Mouse (Mus musculus) common myeloid progenitor, adult 5-6 weeks (primary cell): Measurements from ENCODE around the gene 3110082I17Rik. TPM values are rescaled to one million over a fixed set of nuclear protein-coding genes. Genes with fewer than 3 reads are reported as not detected.
A peak's percentile ranks its signal among the peaks of the same experiment; 100 is the strongest.
"Not testable (repeated sequence)": the region's sequence is repeated elsewhere in the genome, so short reads cannot be mapped to it uniquely, and the experiment has no call there.

ENCODE experiments used
- ATAC-seq: replicated peaks from 2 replicates; pipeline ENCODE4 v1.8.0; 2016; ENCODE audit warnings: low read depth, mild to moderate bottlenecking, moderate TSS enrichment, inconsistent platforms; ENCODE audit not compliant: poor library complexity, severe bottlenecking
- total RNA-seq: library from RNA; stranded (forward); fragments of 200-1000, 187-1606 nt; gene quantifications from 2 replicates; pipeline ENCODE4 v1.2.3, GENCODE M21; 2017

The 3110082I17Rik gene
- total RNA-seq, 1 experiment from 2014 or later = 55.0 TPM

GRCm38 (mm10) chr5:139399991-139400390 lies 60.3 kb downstream of the 3110082I17Rik start:
- no peak for ATAC-seq

- 0 out of 2 replicates have a peak, but pooled peaks have one; percentile 1 for ATAC-seq
Measured at GRCm38 (mm10) chr5:139398786-139399185, 61.5 kb downstream of the 3110082I17Rik start.

GRCm38 (mm10) chr5:139397959-139398753 lies 62.2 kb downstream of the 3110082I17Rik start:
- peak; percentile 87 for ATAC-seq

DNA sequence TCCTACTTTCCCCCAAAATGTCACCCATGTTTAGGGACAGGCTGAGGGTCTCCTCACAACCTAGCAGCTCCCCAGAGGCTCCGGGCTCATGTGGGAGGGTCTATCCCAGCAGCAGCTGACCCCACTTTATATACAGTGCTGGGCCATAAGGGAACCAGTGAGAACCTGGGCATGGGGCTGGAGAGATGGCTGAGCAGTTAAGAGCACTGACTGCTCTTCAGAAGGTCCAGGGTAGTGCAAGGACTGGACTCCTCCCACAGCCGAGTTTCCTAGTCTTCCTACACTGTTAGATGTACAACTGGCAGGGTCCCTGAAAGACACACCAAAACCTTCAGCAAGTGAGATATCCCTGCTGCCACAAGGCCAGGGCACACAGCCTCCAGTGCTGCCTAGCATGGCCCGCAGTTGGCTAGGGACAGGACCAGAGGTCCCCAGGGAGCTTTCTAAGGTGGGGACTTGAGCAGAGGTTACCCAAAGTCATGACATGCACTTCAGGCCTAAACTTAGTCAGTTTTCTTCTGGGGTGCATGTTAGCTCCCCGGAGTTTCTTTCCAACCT lies 62.9 kb downstream of the 3110082I17Rik start:
- ATAC-seq = no peak

DNA sequence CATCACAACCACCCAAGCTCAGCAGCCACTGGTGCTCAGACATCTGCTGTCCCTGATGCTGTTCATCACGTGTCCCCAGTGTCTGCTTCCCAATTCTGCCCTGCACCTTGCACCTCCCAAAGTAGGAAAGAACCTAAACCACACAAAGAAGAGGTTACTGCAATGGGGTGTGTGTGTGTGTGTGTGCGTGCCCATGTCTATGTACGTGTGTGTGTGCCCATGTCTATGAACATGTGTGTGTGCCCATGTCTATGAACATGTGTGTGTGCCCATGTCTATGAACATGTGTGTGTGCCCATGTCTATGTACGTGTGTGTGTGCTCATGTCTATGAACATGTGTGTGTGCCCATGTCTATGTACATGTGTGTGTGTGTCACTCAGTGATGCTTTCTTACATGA lies 64.8 kb downstream of the 3110082I17Rik start:
- ATAC-seq = no peak

GRCm38 (mm10) chr5:139394399-139394798 lies 65.9 kb downstream of the 3110082I17Rik start:
- no peak for ATAC-seq

- no peak for ATAC-seq
Measured at GRCm38 (mm10) chr5:139393197-139393588, 67.1 kb downstream of the 3110082I17Rik start.

DNA sequence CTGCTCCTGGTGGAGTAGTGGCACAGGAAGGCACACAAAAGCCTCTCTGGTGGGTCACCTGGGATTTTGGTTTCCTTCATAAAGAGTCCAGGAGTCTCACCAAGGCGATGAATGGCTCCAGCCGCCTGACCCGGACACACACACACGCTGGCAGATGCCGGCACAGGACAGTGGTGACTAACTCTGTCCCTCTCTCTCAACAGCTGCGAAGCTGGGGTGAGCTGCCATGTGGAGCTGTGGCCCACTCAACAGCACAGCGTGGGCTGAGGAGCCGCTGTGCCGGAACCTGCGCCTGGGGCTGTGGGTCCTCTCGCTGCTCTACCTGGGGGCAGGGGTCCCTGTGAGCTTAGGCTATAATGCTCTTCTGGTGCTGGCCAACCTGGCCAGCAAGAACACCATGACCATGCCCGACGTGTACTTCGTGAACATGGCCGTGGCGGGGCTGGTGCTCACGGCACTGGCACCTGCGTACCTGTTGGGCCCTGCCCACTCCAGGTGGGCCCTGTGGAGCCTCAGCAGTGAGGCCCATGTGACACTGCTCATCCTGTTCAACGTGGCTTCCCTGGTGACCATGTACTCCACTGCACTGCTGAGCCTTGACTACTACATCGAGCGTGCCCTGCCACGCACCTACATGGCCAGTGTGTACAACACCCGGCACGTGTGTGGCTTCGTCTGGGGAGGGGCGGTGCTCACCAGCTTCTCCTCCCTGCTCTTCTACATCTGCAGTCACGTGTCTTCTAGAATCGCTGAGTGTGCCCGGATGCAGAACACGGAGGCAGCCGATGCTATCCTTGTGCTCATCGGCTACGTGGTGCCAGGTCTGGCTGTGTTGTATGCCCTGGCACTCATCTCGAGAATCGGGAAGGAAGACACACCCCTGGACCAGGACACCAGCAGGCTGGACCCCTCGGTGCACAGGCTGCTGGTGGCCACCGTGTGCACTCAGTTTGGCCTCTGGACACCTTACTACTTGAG lies 67.8 kb downstream of the 3110082I17Rik start:
- ATAC-seq = no peak

- ATAC-seq = no peak
Measured at GRCm38 (mm10) chr5:139391309-139391990, 68.9 kb downstream of the 3110082I17Rik start.

DNA sequence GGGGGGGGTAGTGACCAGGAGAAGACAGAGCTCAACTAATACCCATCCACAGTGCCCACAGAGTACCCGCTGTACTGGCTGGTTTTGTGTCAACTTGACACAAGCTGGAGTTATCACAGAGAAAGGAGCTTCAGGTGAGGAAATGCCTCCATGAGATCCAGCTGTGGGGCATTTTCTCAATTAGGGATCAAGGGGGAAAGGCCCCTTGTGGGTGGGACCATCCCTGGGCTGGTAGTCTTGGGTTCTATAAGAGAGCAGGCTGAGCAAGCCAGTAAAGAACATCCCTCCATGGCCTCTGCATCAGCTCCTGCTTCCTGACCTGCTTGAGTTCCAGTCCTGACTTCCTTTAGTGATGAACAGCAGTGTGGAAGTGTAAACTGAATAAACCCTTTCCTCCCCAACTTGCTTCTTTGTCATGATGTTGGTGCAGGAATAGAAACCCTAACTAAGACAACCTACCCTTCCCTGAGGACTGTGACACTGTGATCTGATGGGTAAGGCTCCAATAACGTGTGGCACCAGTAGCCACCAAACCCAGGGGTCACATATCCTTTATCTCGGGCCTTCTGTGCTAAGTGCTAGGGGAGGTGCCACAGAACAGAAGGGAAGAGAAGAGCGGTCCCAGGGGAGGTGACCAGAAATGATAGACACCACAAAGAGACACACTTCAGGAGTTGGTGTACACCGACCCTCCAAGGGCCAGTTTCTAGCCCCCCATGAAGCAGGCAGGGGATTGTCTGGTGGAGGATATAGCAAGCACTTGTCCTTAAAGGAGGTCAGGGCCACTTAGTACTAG lies 69.8 kb downstream of the 3110082I17Rik start:
- ATAC-seq = not testable (repeated sequence)

GRCm38 (mm10) chr5:139389676-139390061 lies 70.7 kb downstream of the 3110082I17Rik start:
- peak; percentile 21 for ATAC-seq

DNA sequence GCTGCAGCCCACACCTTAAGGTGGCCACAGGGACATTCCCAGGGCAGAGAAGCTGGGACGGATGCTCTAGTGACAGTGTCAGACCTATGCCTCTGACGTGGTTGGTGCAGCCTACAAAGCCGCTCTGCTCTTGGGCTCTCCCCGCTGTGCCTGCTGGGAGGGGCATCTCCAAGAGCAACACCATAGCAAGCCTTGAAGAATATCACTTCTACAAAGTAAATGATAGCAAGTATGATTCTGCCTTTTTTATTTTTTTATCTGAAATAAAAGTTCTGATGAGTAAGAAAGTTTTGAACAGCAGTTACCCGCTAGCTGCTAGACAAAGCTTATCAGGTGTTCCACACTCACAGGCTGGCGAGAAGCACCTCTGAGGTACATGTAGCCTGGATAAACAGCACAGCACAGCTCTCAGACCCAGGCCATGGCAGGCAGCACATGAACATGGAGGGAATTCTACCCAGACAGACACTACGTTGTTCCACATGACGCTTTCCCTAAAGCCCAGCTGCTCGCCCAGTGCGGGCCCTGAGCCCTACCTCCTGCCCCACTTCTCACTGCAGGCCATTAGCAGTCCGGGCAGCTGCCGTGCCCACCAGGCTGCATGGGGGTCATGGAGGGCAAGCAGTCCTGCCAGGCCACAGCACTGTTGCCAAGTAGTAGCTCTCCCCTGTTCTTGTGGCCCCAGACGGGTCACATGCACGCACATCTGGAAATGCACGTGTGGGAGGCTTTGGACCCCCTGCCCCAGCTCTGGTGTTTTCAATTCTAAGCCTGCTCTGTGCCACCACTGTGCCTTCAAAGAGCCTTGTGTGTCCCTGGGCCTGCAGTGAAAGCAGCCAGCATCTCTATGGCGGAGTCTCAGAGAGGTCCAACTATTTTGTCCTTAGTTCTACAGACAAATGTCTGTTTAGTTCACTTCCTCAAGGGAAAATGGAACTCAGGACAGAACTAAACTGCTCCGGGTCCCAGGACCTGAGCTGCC lies 71.3 kb downstream of the 3110082I17Rik start:
- ATAC-seq = peak; percentile 34

GRCm38 (mm10) chr5:139388195-139388570 lies 72.1 kb downstream of the 3110082I17Rik start:
- no peak for ATAC-seq

DNA sequence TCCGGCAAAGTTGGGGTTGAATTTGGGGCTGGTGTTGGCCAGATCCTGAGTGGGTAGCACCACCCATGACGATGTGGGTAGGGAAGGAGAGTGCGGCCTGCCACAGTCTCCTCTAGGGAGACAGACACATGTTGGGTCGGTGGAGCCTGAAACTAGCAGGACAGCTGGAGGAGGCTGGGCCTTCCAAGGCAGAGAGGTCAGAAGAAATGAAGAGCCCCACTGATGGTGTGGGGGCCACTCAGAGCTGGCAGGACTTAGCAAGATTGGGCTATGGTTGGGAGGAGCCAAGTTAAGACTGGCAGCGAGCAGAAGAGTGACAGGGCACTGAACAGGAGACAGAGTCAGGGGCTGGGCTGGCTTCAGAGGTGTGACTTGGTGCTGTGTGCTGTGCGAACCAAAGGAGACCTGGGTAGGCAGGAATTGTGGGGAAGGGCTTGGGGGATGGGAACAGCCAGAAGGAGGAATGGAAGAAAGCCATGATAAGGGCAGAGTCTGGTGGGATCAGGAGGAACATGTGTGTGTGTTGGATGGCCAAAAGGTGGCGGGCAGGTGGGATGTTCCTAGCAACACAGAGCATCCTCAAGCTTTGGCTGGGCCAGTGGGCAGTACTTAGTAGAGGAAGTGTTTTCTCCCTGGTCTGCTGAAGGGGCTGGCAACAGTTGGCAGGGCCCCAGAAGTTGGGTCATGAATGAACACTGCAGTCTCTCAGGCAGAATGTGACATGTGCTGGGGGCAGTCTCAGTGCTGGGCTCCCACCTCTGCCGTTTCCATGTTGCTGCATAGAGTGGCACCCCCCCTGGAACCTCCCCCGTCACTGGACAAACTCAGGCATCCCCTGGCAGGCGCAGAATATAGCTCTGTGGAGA lies 72.8 kb downstream of the 3110082I17Rik start:
- no peak for ATAC-seq

DNA sequence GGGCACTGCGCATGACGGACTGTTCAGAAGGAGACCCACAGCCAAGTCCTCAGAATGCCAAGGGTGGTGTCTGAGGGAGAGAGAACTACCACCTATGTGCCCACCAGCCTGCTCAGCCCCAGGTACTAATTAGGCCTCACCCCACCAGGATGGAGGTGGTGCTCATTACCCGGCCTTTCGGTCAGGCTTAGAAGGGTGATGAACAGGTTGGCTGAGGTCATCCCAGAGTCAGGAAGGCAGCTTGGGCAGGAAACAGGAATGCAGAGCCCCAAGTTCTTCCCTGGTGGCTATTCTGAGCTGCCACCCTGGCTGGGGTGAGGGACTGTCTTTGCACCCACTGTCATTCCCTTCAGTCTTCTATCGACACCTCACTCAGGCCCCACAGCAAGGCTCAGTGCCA lies 74.3 kb downstream of the 3110082I17Rik start:
- no peak for ATAC-seq

- no peak for ATAC-seq
Measured at GRCm38 (mm10) chr5:139384531-139384930, 75.8 kb downstream of the 3110082I17Rik start.

- 0 out of 2 replicates have a peak, but pooled peaks have one; percentile 1 for ATAC-seq
Measured at GRCm38 (mm10) chr5:139383234-139383633, 77.1 kb downstream of the 3110082I17Rik start.
